Mouse (Mus musculus): ENCODE results near the gene Gm47955. TPM values are rescaled to one million over a fixed set of nuclear protein-coding genes. Genes with fewer than 3 reads are reported as not detected.
"Not testable (repeated sequence)": the region's sequence is repeated elsewhere in the genome, so short reads cannot be mapped to it uniquely, and the experiment has no call there.

Gm47955 gene
- total RNA-seq, 2 experiments from 2014 or later, result not detected

DNA sequence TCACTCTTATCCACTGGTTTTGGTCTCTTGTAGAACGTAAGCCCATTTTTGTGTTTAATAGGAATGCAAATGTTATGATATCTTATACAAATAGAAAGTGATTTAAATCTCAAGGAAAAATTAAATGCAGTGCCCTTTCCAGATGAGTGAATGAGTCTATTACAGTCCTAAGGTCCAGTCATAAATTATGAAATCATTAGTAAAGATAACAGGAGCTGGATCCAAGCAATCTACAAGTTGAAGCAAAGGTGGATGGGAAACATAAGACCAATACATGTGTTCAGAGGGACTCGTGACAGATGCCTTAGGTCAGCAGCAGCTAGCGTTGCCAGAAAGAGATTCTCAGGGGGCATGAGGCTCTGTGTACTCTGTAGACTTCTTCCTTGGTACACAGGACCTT, 31.5 kb downstream of the Gm47955 start:
- DNase-seq, result no peak
- intact Hi-C loops (cut with DNase I), result no loop called here

DNA sequence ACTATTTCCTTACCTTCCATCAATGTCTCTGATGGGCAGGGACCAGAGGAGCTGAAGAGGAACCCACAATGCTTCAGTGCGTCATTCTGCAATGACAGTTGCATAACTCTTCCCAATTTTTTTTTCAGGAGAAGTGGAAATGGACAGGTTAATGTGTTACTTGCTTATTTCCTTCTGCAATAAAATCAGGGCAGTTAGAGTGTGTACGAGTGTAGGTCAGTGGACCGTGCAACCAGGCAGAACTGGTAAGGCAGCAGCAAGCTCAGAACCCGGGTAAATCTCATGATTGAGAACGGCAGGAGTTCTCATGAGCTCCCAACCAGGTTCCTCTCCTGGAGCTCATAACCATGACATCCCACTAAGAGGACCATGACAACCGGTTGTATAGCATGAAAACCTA, 32.0 kb downstream of the Gm47955 start:
- intact Hi-C loops (cut with DNase I), result no loop called here
- no peak for DNase-seq

DNA sequence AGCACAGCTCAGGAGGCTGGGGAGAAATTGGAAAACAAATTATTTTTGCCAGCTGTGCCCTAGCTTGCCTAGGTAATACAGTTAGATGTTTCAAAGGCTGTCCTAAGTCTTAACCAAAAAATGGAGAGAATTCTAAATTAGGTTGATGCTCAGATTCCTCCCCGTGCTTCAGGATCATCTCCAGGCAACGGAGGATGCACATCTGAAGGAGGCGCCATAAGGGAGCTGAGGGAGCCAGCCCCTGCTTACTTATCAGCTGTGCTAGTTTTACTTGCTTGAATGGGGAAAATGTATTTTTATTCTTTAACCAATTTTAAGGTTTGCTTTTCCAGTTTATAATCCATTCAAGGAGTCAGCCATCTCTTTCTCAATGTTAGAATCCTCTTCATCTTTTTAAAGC, 33.9 kb downstream of the Gm47955 start:
- no peak for DNase-seq
- intact Hi-C loops (cut with DNase I), result no loop called here

DNA sequence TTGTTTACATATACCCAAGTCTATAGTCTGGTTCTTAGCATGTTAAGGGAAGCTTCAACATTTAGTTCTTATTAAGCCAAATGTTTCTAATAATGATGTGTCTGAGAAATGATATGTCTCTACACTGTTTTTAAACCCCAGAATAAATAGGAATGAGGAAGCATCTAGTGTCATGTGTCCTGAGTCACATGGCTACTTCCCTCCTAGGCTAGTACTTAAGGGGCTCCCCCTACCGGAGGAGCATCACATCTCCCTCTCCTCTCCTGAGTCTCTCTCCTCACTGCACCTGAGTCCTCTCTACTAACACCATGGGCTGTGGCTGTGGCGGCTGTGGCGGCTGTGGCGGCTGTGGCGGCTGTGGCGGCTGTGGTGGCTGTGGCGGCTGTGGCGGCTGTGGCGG, 40.2 kb downstream of the Gm47955 start, which contains the start of gene Gm47959:
TSS of gene Gm47959 (plus strand) at position 243 of the 400 bp plus-strand sequence.
- DNase-seq; intact Hi-C loops (cut with DNase I): not testable (repeated sequence)

DNA sequence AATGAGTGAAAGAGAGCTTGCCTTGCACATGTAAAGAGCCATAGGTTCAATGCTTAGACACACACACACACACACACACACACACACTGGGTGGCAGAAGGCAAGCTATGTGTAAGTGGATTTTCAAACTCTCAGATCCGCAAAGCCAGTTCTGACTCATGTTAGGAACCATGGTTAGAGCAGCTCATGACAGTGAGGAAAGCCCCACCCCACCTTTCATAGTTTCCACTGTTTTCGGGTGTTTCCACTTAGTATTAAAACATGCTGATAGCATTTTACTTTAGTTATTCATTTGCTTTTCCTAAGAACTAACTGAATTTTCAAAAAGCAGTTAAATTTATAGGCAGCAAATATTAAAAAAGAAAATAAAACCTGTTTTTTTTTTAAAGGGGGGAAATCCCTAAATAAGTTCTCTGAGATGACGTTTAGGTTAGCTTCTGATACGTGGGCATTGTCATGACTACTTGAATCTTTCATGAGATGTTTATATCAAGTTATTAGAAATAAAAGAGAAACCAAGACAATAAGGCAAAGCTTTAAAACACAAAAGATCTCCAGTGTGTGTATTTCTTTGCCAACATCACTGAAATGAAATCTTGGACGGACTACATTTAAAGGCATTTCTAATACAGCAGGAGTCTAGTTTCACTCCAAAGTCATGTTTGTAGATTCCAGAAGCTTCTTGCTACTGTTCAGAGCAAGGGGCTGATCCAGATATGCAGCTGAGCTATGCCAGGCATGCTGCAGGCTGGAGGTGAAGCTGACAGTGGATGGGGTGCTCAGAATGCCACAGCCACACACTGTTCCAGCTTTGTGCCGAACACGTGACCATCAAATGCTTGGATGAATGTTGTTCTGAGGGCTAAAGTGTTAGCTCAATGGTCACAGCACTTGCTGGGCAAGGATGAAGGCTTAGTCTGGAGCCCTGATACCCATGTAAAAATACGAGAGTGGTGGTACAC, 46.4 kb downstream of the Gm47955 start:
- DNase-seq, result no peak
- intact Hi-C loops (cut with DNase I), result no loop called here

DNA sequence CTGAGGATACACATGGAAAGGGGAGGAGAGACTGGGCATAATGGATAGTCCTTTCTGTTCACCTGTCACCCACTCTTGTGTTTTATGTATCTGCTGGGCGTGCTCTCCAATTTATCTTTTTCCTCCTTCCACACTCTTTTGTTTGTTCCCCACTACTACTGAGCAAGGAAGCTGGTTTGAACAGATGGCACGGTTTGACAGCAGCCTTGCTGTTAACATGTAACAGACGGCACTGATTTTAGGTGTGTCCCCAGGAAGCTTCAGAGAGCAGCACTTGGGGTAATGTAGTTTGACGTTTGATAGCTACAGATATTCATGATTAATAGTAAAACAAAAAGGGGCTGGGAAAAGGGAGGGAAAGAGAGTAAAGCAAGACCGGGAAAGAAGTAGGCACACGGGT, 47.4 kb downstream of the Gm47955 start:
- intact Hi-C loops (cut with DNase I), result no loop called here

More for the DNA sequence above, 47.4 kb downstream of the Gm47955 start:
- no peak for DNase-seq

Other genes starting within 250 kb of the Gm47955 start
- 100 to 1,000 TPM; 257 to 259 TPM for gene Mff, start 235.4 kb upstream of the Gm47955 start, total RNA-seq (2021)
- not detected for gene Tm4sf20, start 191.8 kb upstream of the Gm47955 start, total RNA-seq (2021)
- not detected for gene Gm47791, start 189.0 kb upstream of the Gm47955 start, total RNA-seq (2021)
- 100 to 1,000 TPM in 1 of 2 experiments, 10 to 100 TPM in 1; 96.1 to 106 TPM for gene Agfg1, start 120.8 kb upstream of the Gm47955 start, total RNA-seq (2021)
- under 1 TPM; 0.46 to 0.84 TPM for gene A030005L19Rik, start 47.0 kb upstream of the Gm47955 start, total RNA-seq (2021)
- gene A030014E15Rik, start 35.4 kb upstream of the Gm47955 start, total RNA-seq (2021), result not detected
- not detected for gene Gm6217, start 28.9 kb upstream of the Gm47955 start, total RNA-seq (2021)
- gene A030003K21Rik, start 16.9 kb upstream of the Gm47955 start, total RNA-seq (2021), result not detected
- gene Gm7544, start 4.3 kb upstream of the Gm47955 start, total RNA-seq (2021), result not detected
- gene Gm47959, start 40.3 kb downstream of the Gm47955 start, total RNA-seq (2021), result not detected
- under 1 TPM; 0.64 to 0.94 TPM for gene Slc19a3, start 78.2 kb downstream of the Gm47955 start, total RNA-seq (2021)
- not detected for gene Krtap28-10, start 82.2 kb downstream of the Gm47955 start, total RNA-seq (2021)
- gene Gm47969, start 84.6 kb downstream of the Gm47955 start, total RNA-seq (2021), result not detected
- not detected for gene A030005K14Rik, start 99.1 kb downstream of the Gm47955 start, total RNA-seq (2021)
- not detected for gene Krtap28-13, start 100.6 kb downstream of the Gm47955 start, total RNA-seq (2021)
- gene Ccl20, start 156.5 kb downstream of the Gm47955 start, total RNA-seq (2021), result not detected
- gene Daw1, start 199.5 kb downstream of the Gm47955 start, total RNA-seq (2021), result under 1 TPM; 0.56 to 0.90 TPM